Mouse (Mus musculus) monocyte, adult 59 days (primary cell): ENCODE data around the gene Tnxb. TPM values are rescaled to one million over a fixed set of nuclear protein-coding genes. Genes with fewer than 3 reads are reported as not detected.

Experiments used
- total RNA-seq, 2 experiments: library from RNA; stranded (reverse); gene quantifications; one replicate each; pipeline ENCODE4 v1.2.4; 2023

The Tnxb gene
- total RNA-seq: under 1 TPM; 0.24 to 0.37 TPM

GRCm38 (mm10) chr17:34670235-34670634 is at the start of gene Tnxb:
Tnxb (plus strand) TSS chr17:34670535.

GRCm38 (mm10) chr17:34627943-34628643 is 42.2 kb upstream of the Tnxb start, which contains the start of gene Ppt2:
Ppt2 (minus strand) TSS chr17:34628510.

GRCm38 (mm10) chr17:34629221-34629751 is 41.0 kb upstream of the Tnxb start, which contains the start of gene Prrt1:
Prrt1 (plus strand) TSS chr17:34629533.

GRCm38 (mm10) chr17:34644608-34645007 is 25.7 kb upstream of the Tnxb start, which contains the start of gene Fkbpl:
Fkbpl (plus strand) TSS chr17:34644764.

GRCm38 (mm10) chr17:34646906-34647787 is 23.2 kb upstream of the Tnxb start, which contains the start of gene Atf6b:
Atf6b (plus strand) TSS chr17:34647146.

GRCm38 (mm10) chr17:34743719-34744118 is 73.4 kb downstream of the Tnxb start, which contains the start of gene C4b:
C4b (minus strand) TSS chr17:34743882.

Other genes starting within 250 kb of the Tnxb start
- gene Btnl4, start 193.2 kb upstream of the Tnxb start, total RNA-seq: 1 to 10 TPM; 2.7 to 3.6 TPM
- gene Btnl6, start 153.2 kb upstream of the Tnxb start, total RNA-seq: 1 to 10 TPM; 2.4 to 2.8 TPM
- 1 to 10 TPM; 1.2 to 1.4 TPM for gene Notch4, start 106.3 kb upstream of the Tnxb start, total RNA-seq
- 100 to 1,000 TPM; 180 to 199 TPM for gene Gpsm3, start 80.7 kb upstream of the Tnxb start, total RNA-seq
- gene Pbx2, start 79.3 kb upstream of the Tnxb start, total RNA-seq: 10 to 100 TPM; 54.3 to 59.8 TPM
- gene Ager, start 72.7 kb upstream of the Tnxb start, total RNA-seq: 1 to 10 TPM; 3.5 to 4.1 TPM
- gene Rnf5, start 66.8 kb upstream of the Tnxb start, total RNA-seq: 10 to 100 TPM; 41.0 to 43.3 TPM
- gene Agpat1, start 66.3 kb upstream of the Tnxb start, total RNA-seq: 10 to 100 TPM; 53.8 to 60.2 TPM
- gene Egfl8, start 54.6 kb upstream of the Tnxb start, total RNA-seq: 1 to 10 TPM; 8.9 to 9.4 TPM
- 100 to 1,000 TPM; 117 to 128 TPM for gene Ppt2, start 42.0 kb upstream of the Tnxb start, total RNA-seq
- 1 to 10 TPM in 1 of 2 experiments, under 1 TPM in 1; 0.79 to 1.2 TPM for gene Prrt1, start 41.0 kb upstream of the Tnxb start, total RNA-seq
- 1 to 10 TPM; 7.5 to 9.4 TPM for gene Fkbpl, start 25.8 kb upstream of the Tnxb start, total RNA-seq
- 100 to 1,000 TPM in 1 of 2 experiments, 10 to 100 TPM in 1; 99.5 to 108 TPM for gene Atf6b, start 23.4 kb upstream of the Tnxb start, total RNA-seq
- gene C4b, start 73.3 kb downstream of the Tnxb start, total RNA-seq: 10 to 100 TPM in 1 of 2 experiments, 1 to 10 TPM in 1; 5.0 to 25.9 TPM
- not detected for gene Cyp21a1, start 134.0 kb downstream of the Tnxb start, total RNA-seq
- 10 to 100 TPM; 64.1 to 71.7 TPM for gene Stk19, start 166.4 kb downstream of the Tnxb start, total RNA-seq
- gene Dxo, start 166.5 kb downstream of the Tnxb start, total RNA-seq: 10 to 100 TPM; 48.5 to 48.9 TPM
- 10 to 100 TPM; 83.5 to 92.5 TPM for gene Skiv2l, start 179.7 kb downstream of the Tnxb start, total RNA-seq
- gene Nelfe, start 179.9 kb downstream of the Tnxb start, total RNA-seq: 10 to 100 TPM; 21.6 to 31.4 TPM
- gene Cfb, start 192.0 kb downstream of the Tnxb start, total RNA-seq: 10 to 100 TPM; 10.9 to 15.3 TPM
- gene Zbtb12, start 208.9 kb downstream of the Tnxb start, total RNA-seq: 1 to 10 TPM; 3.3 to 3.8 TPM
- gene Gm20547, start 211.5 kb downstream of the Tnxb start, total RNA-seq: not detected
- gene C2, start 227.7 kb downstream of the Tnxb start, total RNA-seq: 10 to 100 TPM; 16.6 to 17.2 TPM
- 100 to 1,000 TPM; 134 to 139 TPM for gene Ehmt2, start 227.9 kb downstream of the Tnxb start, total RNA-seq
- gene Slc44a4, start 243.9 kb downstream of the Tnxb start, total RNA-seq: not detected